Mouse (Mus musculus): ENCODE measurements around the gene Ighmbp2. TPM values are rescaled to one million over a fixed set of nuclear protein-coding genes. Genes with fewer than 3 reads are reported as not detected.

Ighmbp2 gene
- polyA plus RNA-seq, 1 experiment from 2014 or later: 10.2 TPM

DNA sequence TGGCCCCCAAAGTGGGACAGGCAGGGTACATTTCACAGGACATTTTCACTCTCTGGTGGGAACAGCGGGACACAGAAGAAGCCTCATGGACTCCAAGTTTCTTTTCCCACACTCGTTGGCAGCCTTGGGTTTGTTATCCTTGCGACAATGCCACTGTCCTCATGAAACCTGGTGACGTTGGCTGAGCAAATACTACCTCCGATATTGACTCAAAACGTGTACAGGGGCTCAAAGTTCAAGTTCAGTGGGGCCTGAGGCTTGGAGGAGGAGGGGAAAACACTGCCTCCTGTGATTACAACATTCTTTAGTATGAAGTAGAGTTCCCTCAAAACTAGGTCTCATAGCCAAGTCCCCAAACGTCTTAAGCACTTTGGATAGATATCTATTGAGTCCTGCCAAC is 37.3 kb upstream of the Ighmbp2 start:
- H3K4me3 ChIP-seq: no peak overlapping the region
- no peak overlapping the region for H3K27ac ChIP-seq (replicated peaks)
- H3K4me1 ChIP-seq: peaks cover 35% of the 10 kb centered on the region
- 81% methylated on average over 7 of the region's 7 CpGs for WGBS
- DNase-seq (ENCODE audit: low spot score): no peak
- H3K9me3 ChIP-seq (replicated peaks): peaks cover 3% of the 10 kb centered on the region; the same call in 1 of the 2 replicates
- H3K27me3 ChIP-seq (ENCODE audit: low read depth, poor library complexity, severe bottlenecking): peaks cover 58% of the 10 kb centered on the region
- H3K36me3 ChIP-seq: no peaks in the 10 kb centered on the region

DNA sequence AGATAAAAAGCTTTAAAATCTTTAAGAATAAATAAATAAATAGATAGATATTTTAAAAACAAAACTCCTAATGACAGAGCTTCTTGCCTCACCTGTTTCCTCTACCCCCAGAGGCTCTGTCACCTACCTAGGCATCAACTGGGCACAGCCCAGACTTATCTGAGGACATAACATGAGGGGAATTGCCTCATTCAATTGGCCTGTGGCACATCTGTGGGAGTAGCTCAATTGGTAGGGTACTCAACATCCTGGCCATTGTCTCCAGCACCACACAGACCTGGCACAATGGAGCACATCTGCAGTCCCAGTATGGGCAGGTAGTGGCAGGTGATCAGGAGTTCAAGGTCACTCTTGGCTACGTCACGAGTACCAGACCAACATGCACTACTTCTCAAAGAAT is 36.5 kb upstream of the Ighmbp2 start:
- WGBS: 88% methylated on average over 2 of the region's 2 CpGs
- H3K27ac ChIP-seq (replicated peaks): no peak overlapping the region
- peaks cover 3% of the 10 kb centered on the region; the same call in 1 of the 2 replicates for H3K9me3 ChIP-seq (replicated peaks)
- H3K36me3 ChIP-seq: no peaks in the 10 kb centered on the region
- H3K4me1 ChIP-seq: peaks cover 27% of the 10 kb centered on the region
- peaks cover 52% of the 10 kb centered on the region for H3K27me3 ChIP-seq (ENCODE audit: low read depth, poor library complexity, severe bottlenecking)
- no peak overlapping the region for H3K4me3 ChIP-seq
- DNase-seq (ENCODE audit: low spot score): no peak

GRCm38 (mm10) chr19:3307175-3307949 is 24.5 kb upstream of the Ighmbp2 start:
- 50% methylated on average over 16 of the region's 16 CpGs for WGBS
- no peaks in the 10 kb centered on the region for H3K36me3 ChIP-seq

DNA sequence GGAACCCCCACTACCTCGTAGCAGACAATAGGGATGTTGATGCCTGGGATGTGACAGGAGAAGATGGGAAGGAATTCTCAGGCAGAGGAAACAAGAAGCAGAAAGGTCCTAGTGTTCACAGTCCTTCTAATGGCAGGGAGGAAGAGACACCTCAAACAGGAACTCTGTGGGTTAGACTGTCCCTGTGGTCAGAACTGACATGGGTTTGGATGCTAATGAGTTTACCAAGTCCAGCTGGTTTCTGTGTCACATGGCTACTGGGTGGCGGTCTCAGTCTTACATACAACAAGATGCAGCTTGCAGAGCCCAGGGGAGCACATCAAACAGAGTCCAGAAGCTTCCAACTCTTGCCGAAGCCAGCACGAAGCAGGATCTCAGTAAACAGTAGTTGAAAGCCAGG is 21.2 kb upstream of the Ighmbp2 start:
- Histone ChIP-seq H3K4me1 (no peaks in the 10 kb centered on the region), H3K27me3 (ENCODE audit: low read depth, poor library complexity, severe bottlenecking) (no peaks in the 10 kb centered on the region), H3K27ac (replicated peaks) (no peak overlapping the region), H3K9me3 (replicated peaks) (no peaks in the 10 kb centered on the region), H3K4me3 (no peak overlapping the region), H3K36me3 (no peaks in the 10 kb centered on the region)
- no peak for DNase-seq (ENCODE audit: low spot score)
- 73% methylated on average over 4 of the region's 4 CpGs for WGBS

More at GRCm38 (mm10) chr19:3307175-3307949, 24.5 kb upstream of the Ighmbp2 start:
- no peak overlapping the region for H3K27ac ChIP-seq (replicated peaks)
- DNase-seq (ENCODE audit: low spot score): no peak
- H3K27me3 ChIP-seq (ENCODE audit: low read depth, poor library complexity, severe bottlenecking): no peaks in the 10 kb centered on the region
- H3K4me1 ChIP-seq: no peaks in the 10 kb centered on the region
- H3K9me3 ChIP-seq (replicated peaks): no peaks in the 10 kb centered on the region
- H3K4me3 ChIP-seq: no peak overlapping the region

- no peaks in the 10 kb centered on the region for H3K9me3 ChIP-seq (replicated peaks)
- H3K4me1 ChIP-seq: no peaks in the 10 kb centered on the region
- 88% methylated on average over 7 of the region's 7 CpGs for WGBS
- peaks cover 6% of the 10 kb centered on the region for H3K36me3 ChIP-seq
- H3K27ac ChIP-seq (replicated peaks): no peak overlapping the region
- no peaks in the 10 kb centered on the region for H3K27me3 ChIP-seq (ENCODE audit: low read depth, poor library complexity, severe bottlenecking)
- DNase-seq (ENCODE audit: low spot score): no peak
- H3K4me3 ChIP-seq: no peak overlapping the region
Observed at GRCm38 (mm10) chr19:3297775-3298174, 15.0 kb upstream of the Ighmbp2 start.

GRCm38 (mm10) chr19:3297034-3297433 is 14.2 kb upstream of the Ighmbp2 start:
- Histone ChIP-seq H3K4me3 (no peak overlapping the region), H3K27ac (replicated peaks) (no peak overlapping the region), H3K9me3 (replicated peaks) (no peaks in the 10 kb centered on the region), H3K4me1 (no peaks in the 10 kb centered on the region), H3K36me3 (peaks cover 13% of the 10 kb centered on the region), H3K27me3 (ENCODE audit: low read depth, poor library complexity, severe bottlenecking) (no peaks in the 10 kb centered on the region)
- DNase-seq (ENCODE audit: low spot score): no peak

- no peaks in the 10 kb centered on the region for H3K9me3 ChIP-seq (replicated peaks)
- 88% methylated on average over 6 of the region's 6 CpGs for WGBS
- H3K4me3 ChIP-seq: no peak overlapping the region
- peaks cover 30% of the 10 kb centered on the region for H3K36me3 ChIP-seq
- H3K27ac ChIP-seq (replicated peaks): no peak overlapping the region
- H3K4me1 ChIP-seq: no peaks in the 10 kb centered on the region
- no peak for DNase-seq (ENCODE audit: low spot score)
- no peaks in the 10 kb centered on the region for H3K27me3 ChIP-seq (ENCODE audit: low read depth, poor library complexity, severe bottlenecking)
Observed at GRCm38 (mm10) chr19:3295245-3295644, 12.4 kb upstream of the Ighmbp2 start.

- no peak overlapping the region for H3K4me3 ChIP-seq
- H3K27ac ChIP-seq (replicated peaks): no peak overlapping the region
- WGBS: 88% methylated on average over 1 of the region's 1 CpGs
- H3K27me3 ChIP-seq (ENCODE audit: low read depth, poor library complexity, severe bottlenecking): no peaks in the 10 kb centered on the region
- no peaks in the 10 kb centered on the region for H3K9me3 ChIP-seq (replicated peaks)
- no peak for DNase-seq (ENCODE audit: low spot score)
- H3K4me1 ChIP-seq: no peaks in the 10 kb centered on the region
- peaks cover 52% of the 10 kb centered on the region for H3K36me3 ChIP-seq
Observed at GRCm38 (mm10) chr19:3292993-3293392, 10.2 kb upstream of the Ighmbp2 start.

- H3K4me3 ChIP-seq: no peak overlapping the region
- H3K27ac ChIP-seq (replicated peaks): no peak overlapping the region
- H3K27me3 ChIP-seq (ENCODE audit: low read depth, poor library complexity, severe bottlenecking): no peaks in the 10 kb centered on the region
- 73% methylated on average over 2 of the region's 2 CpGs for WGBS
- H3K9me3 ChIP-seq (replicated peaks): no peaks in the 10 kb centered on the region
- no peaks in the 10 kb centered on the region for H3K4me1 ChIP-seq
- peak; percentile 43 for DNase-seq (ENCODE audit: low spot score)
- H3K36me3 ChIP-seq: peaks cover 62% of the 10 kb centered on the region
Observed at GRCm38 (mm10) chr19:3292028-3292427, 9.2 kb upstream of the Ighmbp2 start.

- no peaks in the 10 kb centered on the region for H3K27me3 ChIP-seq (ENCODE audit: low read depth, poor library complexity, severe bottlenecking)
- no peak overlapping the region for H3K4me3 ChIP-seq
- 97% methylated on average over 1 of the region's 1 CpGs for WGBS
- no peak overlapping the region for H3K27ac ChIP-seq (replicated peaks)
- H3K4me1 ChIP-seq: peaks cover 5% of the 10 kb centered on the region
- H3K9me3 ChIP-seq (replicated peaks): no peaks in the 10 kb centered on the region
- DNase-seq (ENCODE audit: low spot score): no peak
- H3K36me3 ChIP-seq: peaks cover 81% of the 10 kb centered on the region
Observed at GRCm38 (mm10) chr19:3289006-3289405, 6.2 kb upstream of the Ighmbp2 start.

DNA sequence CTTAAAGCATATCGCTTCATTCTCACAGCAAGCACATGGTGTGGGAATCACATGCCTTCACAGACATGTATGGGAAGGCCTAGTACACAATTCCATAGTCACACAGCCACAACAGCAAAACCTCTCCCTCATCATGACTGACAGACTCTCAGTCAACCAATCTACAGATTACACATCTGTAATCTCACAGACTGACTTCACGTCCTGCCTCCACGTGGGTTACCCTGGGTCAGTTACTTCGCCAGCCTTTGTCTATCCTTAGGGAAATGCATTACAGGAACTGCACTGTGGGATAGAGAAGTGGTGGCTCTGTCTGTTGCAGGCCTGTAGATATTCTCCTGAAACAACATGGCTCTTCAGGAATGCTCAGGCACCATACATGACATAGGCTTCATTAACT is 931 bp downstream of the Ighmbp2 start:
- Histone ChIP-seq H3K27ac (replicated peaks) (peak overlapping the region; percentile 89; the same call in 1 of the 2 replicates), H3K27me3 (ENCODE audit: low read depth, poor library complexity, severe bottlenecking) (no peaks in the 10 kb centered on the region), H3K4me3 (peak overlapping the region; percentile 85), H3K9me3 (replicated peaks) (no peaks in the 10 kb centered on the region), H3K4me1 (peaks cover 24% of the 10 kb centered on the region), H3K36me3 (peaks cover 64% of the 10 kb centered on the region)
- no peak for DNase-seq (ENCODE audit: low spot score)
- WGBS: 78% methylated on average over 4 of the region's 4 CpGs

- H3K4me3 ChIP-seq: no peak overlapping the region
- H3K27me3 ChIP-seq (ENCODE audit: low read depth, poor library complexity, severe bottlenecking): no peaks in the 10 kb centered on the region
- no peaks in the 10 kb centered on the region for H3K9me3 ChIP-seq (replicated peaks)
- 90% methylated on average over 3 of the region's 3 CpGs for WGBS
- no peak for DNase-seq (ENCODE audit: low spot score)
- no peaks in the 10 kb centered on the region for H3K4me1 ChIP-seq
- no peak overlapping the region for H3K27ac ChIP-seq (replicated peaks)
- H3K36me3 ChIP-seq: peaks cover 99% of the 10 kb centered on the region
Observed at GRCm38 (mm10) chr19:3275744-3276365, 7.0 kb downstream of the Ighmbp2 start.

DNA sequence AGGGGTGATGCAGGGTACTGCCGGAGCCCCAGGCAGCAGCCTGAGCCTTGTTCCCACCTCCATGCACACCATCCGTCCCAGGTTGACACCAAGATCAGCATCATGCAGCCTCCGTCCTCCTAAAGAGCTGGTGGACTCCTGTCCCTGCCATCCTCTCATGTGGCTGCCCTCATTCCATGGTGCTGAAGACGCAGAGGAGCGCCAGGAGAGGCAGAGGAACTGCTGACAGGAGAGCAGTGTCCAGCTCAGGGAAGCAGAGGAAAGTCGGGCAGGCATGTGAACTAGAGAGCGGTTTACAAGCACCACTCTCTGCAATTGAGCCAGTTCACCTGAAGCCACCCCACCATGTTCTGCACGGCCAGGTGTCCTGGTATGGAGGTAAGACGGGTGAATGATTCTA is 9.5 kb downstream of the Ighmbp2 start:
- Histone ChIP-seq H3K27me3 (ENCODE audit: low read depth, poor library complexity, severe bottlenecking) (no peaks in the 10 kb centered on the region), H3K36me3 (peaks cover 100% of the 10 kb centered on the region), H3K4me3 (no peak overlapping the region), H3K9me3 (replicated peaks) (no peaks in the 10 kb centered on the region), H3K27ac (replicated peaks) (no peak overlapping the region), H3K4me1 (no peaks in the 10 kb centered on the region)
- 90% methylated on average over 9 of the region's 9 CpGs for WGBS
- no peak for DNase-seq (ENCODE audit: low spot score)

Data from midbrain, embryonic 10.5 days (tissue).